Mouse (Mus musculus): Measurements from ENCODE around the gene Ska3. TPM values are rescaled to one million over a fixed set of nuclear protein-coding genes. Genes with fewer than 3 reads are reported as not detected.
"Not testable (repeated sequence)": the region's sequence is repeated elsewhere in the genome, so short reads cannot be mapped to it uniquely, and the experiment has no call there.

The Ska3 gene
- polyA plus RNA-seq (2012): 0.33 and 0.77 TPM in 2 replicates

DNA sequence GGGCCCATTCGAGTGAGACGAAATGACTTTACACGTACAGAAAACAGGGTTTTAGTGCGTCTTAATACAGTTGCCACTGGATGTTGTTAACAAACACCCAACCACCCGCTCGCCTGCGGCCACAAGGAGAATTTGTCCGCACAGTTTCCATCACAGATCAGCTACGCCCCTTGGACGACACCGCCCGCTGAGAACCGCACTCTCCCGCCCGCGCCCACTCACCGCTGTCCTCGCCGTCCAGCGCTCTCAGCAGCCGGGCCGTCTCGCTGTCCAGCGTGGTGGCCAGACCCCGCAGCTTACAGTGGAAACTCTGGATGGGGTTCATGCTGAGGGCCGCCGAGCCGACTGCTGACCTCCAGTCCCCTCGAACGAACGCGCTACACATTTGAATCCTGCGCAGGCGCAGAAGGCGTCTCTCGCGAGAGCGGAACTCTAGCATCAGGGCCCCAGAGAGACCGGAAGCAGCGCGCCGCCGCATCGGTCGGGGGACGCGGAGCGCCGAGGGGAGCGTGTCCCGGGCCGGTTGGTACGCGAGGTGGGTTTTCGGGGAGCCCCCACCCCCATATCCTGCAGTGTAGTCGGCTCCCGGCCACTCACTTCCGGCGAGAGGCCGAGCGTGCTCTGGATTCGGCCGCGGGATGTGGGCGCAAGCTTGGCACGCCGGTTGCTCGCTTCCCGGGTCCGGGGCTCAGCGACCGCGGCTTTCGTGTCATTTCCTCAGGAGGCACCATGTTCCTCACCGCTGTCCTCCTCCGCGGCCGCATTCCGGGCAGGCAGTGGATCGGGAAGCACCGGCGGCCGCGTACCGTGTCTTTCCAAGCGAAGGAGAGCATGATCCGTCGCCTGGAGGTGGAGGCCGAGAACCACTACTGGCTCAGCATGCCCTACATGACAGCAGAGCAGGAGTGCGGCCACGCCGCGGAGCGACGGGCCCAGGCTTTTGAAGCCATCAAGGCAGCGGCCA lies at the start of gene Ska3, which contains the start of gene Mrpl57:
Ska3 (minus strand) TSS at position 398 of the 964 bp plus-strand sequence.
Mrpl57 (plus strand) TSS at position 447 of the 964 bp plus-strand sequence.
- Histone ChIP-seq H3K27me3 (ENCODE audit: control insufficient read depth) (no peaks in the 10 kb centered on the region), H3K36me3 (ENCODE audit: control insufficient read depth) (peaks cover 58% of the 10 kb centered on the region), H3K9me3 (ENCODE audit: control insufficient read depth, low read length) (no peaks in the 10 kb centered on the region), H3K4me3 (replicated peaks) (peak within 1 kb of the TSS; percentile 100), H3K4me1 (ENCODE audit: control insufficient read depth) (peaks cover 38% of the 10 kb centered on the region)
- TF ChIP-seq GATA1 (IDR thresholded peaks at IDR 0.05; ENCODE audit: low read length) (no peak), TAL1 (IDR thresholded peaks at IDR 0.05; ENCODE audit: low read length) (no peak)

- H3K9me3 ChIP-seq (ENCODE audit: control insufficient read depth, low read length): no peaks in the 10 kb centered on the region
- TF ChIP-seq TAL1 (IDR thresholded peaks at IDR 0.05; ENCODE audit: low read length) (no peak), GATA1 (IDR thresholded peaks at IDR 0.05; ENCODE audit: low read length) (no peak)
- no peaks in the 10 kb centered on the region; the same call in none of the 2 replicates for H3K36me3 ChIP-seq (ENCODE audit: control insufficient read depth)
- no peaks in the 10 kb centered on the region for H3K27me3 ChIP-seq (ENCODE audit: control insufficient read depth)
- peaks cover 6% of the 10 kb centered on the region for H3K4me1 ChIP-seq (ENCODE audit: control insufficient read depth)
- no peak overlapping the region for H3K4me3 ChIP-seq (replicated peaks)
These were observed 40.8 kb upstream of the Ska3 start for GRCm38 (mm10) chr14:57866676-57867276.

GRCm38 (mm10) chr14:57865256-57865655 lies 39.3 kb upstream of the Ska3 start:
- TF ChIP-seq GATA1 (IDR thresholded peaks at IDR 0.05; ENCODE audit: low read length) (no peak), TAL1 (IDR thresholded peaks at IDR 0.05; ENCODE audit: low read length) (no peak)
- no peaks in the 10 kb centered on the region; the same call in none of the 2 replicates for H3K36me3 ChIP-seq (ENCODE audit: control insufficient read depth)
- H3K27me3 ChIP-seq (ENCODE audit: control insufficient read depth): no peaks in the 10 kb centered on the region
- no peak overlapping the region for H3K4me3 ChIP-seq (replicated peaks)
- H3K9me3 ChIP-seq (ENCODE audit: control insufficient read depth, low read length): no peaks in the 10 kb centered on the region
- peaks cover 8% of the 10 kb centered on the region for H3K4me1 ChIP-seq (ENCODE audit: control insufficient read depth)

DNA sequence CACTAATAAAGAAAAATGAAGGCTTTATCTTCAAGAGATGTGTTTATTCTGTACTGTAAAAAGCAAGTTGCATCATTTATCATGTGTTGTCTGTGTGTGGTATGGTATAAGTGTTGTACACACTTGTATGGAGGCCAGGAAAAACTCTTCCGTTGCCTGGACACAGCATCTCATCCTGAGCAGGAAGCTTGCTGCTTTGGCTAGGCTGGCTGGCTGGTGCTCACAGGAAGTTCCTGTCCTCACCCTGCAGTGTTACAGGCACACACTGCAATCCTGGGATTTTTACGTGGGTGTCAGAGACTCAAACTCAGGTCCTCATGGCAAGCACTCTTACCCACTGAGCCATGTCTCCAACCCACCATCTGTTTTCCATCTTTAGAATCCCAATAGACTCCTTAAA lies 37.1 kb upstream of the Ska3 start:
- peaks cover 8% of the 10 kb centered on the region for H3K4me1 ChIP-seq (ENCODE audit: control insufficient read depth)
- no peak overlapping the region for H3K4me3 ChIP-seq (replicated peaks)
- no peaks in the 10 kb centered on the region; the same call in 1 of the 2 replicates for H3K36me3 ChIP-seq (ENCODE audit: control insufficient read depth)
- H3K9me3 ChIP-seq (ENCODE audit: control insufficient read depth, low read length): no peaks in the 10 kb centered on the region
- TF ChIP-seq TAL1 (IDR thresholded peaks at IDR 0.05; ENCODE audit: low read length): no peak
- no peaks in the 10 kb centered on the region for H3K27me3 ChIP-seq (ENCODE audit: control insufficient read depth)

DNA sequence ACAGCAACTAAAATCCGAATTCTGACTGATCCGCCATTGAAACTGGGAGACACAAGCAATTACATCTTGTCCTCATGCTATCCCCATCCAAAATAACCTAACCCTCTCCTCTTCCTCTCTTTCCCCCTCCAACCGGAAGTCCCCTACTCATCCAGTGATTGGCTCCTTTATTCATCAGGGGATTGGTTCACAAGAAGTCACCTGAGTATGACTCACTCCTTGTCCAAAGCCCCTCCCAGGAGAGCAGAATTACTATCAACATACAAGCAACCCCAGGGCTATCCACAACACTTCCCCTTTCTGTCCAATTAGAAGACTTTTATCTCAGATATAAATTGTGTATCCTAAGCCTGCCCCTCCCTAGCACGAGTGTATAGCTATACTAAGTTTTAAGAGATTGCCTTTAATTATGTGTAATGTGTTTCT lies 36.0 kb upstream of the Ska3 start:
- Histone ChIP-seq H3K4me1 (ENCODE audit: control insufficient read depth) (peaks cover 6% of the 10 kb centered on the region), H3K27me3 (ENCODE audit: control insufficient read depth) (no peaks in the 10 kb centered on the region), H3K4me3 (replicated peaks) (no peak overlapping the region), H3K9me3 (ENCODE audit: control insufficient read depth, low read length) (no peaks in the 10 kb centered on the region), H3K36me3 (ENCODE audit: control insufficient read depth) (no peaks in the 10 kb centered on the region; the same call in 1 of the 2 replicates)
- TF ChIP-seq TAL1 (IDR thresholded peaks at IDR 0.05; ENCODE audit: low read length) (no peak), GATA1 (IDR thresholded peaks at IDR 0.05; ENCODE audit: low read length) (no peak)

GRCm38 (mm10) chr14:57859520-57859919 lies 33.5 kb upstream of the Ska3 start:
- Histone ChIP-seq H3K9me3 (ENCODE audit: control insufficient read depth, low read length) (no peaks in the 10 kb centered on the region), H3K27me3 (ENCODE audit: control insufficient read depth) (no peaks in the 10 kb centered on the region), H3K36me3 (ENCODE audit: control insufficient read depth) (no peaks in the 10 kb centered on the region; the same call in 1 of the 2 replicates), H3K4me3 (replicated peaks) (no peak overlapping the region), H3K4me1 (ENCODE audit: control insufficient read depth) (peaks cover 4% of the 10 kb centered on the region)
- TF ChIP-seq GATA1 (IDR thresholded peaks at IDR 0.05; ENCODE audit: low read length) (no peak), TAL1 (IDR thresholded peaks at IDR 0.05; ENCODE audit: low read length) (no peak)

DNA sequence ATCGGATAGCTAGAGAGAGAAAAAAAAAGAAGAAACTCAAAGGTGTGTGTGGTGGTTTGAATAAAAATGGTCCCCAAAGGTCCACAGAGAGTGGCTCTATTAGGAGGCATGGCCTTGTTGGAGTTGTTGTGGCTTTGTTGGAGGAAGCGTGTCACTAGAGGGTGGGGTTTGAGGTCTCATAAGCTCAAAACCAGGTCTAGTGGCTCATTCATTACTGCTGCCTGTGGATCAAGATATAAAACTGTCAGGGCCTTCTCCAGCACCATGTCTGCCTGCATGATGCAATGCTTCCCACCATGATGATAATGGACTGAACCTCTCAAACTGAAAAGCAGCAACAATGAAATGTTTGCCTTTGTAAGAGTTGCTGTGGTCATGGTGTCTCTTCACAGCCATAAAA lies 32.6 kb upstream of the Ska3 start:
- Histone ChIP-seq H3K27me3 (ENCODE audit: control insufficient read depth) (no peaks in the 10 kb centered on the region), H3K36me3 (ENCODE audit: control insufficient read depth) (no peaks in the 10 kb centered on the region; the same call in 1 of the 2 replicates), H3K4me3 (replicated peaks) (no peak overlapping the region), H3K4me1 (ENCODE audit: control insufficient read depth) (peaks cover 4% of the 10 kb centered on the region), H3K9me3 (ENCODE audit: control insufficient read depth, low read length) (no peaks in the 10 kb centered on the region)
- TF ChIP-seq GATA1 (IDR thresholded peaks at IDR 0.05; ENCODE audit: low read length) (no peak), TAL1 (IDR thresholded peaks at IDR 0.05; ENCODE audit: low read length) (no peak)

GRCm38 (mm10) chr14:57856037-57856436 lies 30.1 kb upstream of the Ska3 start:
- H3K4me3 ChIP-seq (replicated peaks); H3K4me1 ChIP-seq (ENCODE audit: control insufficient read depth); H3K36me3 ChIP-seq (ENCODE audit: control insufficient read depth); H3K9me3 ChIP-seq (ENCODE audit: control insufficient read depth, low read length); H3K27me3 ChIP-seq (ENCODE audit: control insufficient read depth): not testable (repeated sequence)

- no peaks in the 10 kb centered on the region for H3K36me3 ChIP-seq (ENCODE audit: control insufficient read depth)
- TF ChIP-seq GATA1 (IDR thresholded peaks at IDR 0.05; ENCODE audit: low read length) (no peak), TAL1 (IDR thresholded peaks at IDR 0.05; ENCODE audit: low read length) (no peak)
- peaks cover 6% of the 10 kb centered on the region for H3K4me1 ChIP-seq (ENCODE audit: control insufficient read depth)
- no peak overlapping the region for H3K4me3 ChIP-seq (replicated peaks)
- H3K9me3 ChIP-seq (ENCODE audit: control insufficient read depth, low read length): no peaks in the 10 kb centered on the region
- no peaks in the 10 kb centered on the region for H3K27me3 ChIP-seq (ENCODE audit: control insufficient read depth)
These were observed 27.0 kb upstream of the Ska3 start for GRCm38 (mm10) chr14:57852961-57853360.

Measured in erythroblast, embryonic 14.5 days (primary cell).